Mouse (Mus musculus) bone marrow macrophage, adult 2 months (primary cell): ENCODE results near the gene Ghitm.

Experiments used
- CTCF ChIP-seq: IDR thresholded peaks from 2 replicates; pipeline ENCODE4 v1.5.1; 2012; ENCODE audit warnings: low read depth, mild to moderate bottlenecking, low read length, moderate library complexity
- POLR2A ChIP-seq: IDR thresholded peaks from 2 replicates; pipeline ENCODE4 v1.6.1; 2012; ENCODE audit warnings: mild to moderate bottlenecking, low read depth, low read length, borderline replicate concordance

- no peak for TF ChIP-seq POLR2A
- TF ChIP-seq CTCF: no peak
Measured at GRCm38 (mm10) chr14:37083755-37084154, 51.3 kb downstream of the Ghitm start.
